ENCODE assay signal across 14 mouse cellular contexts in genomic region chr8:37237306-37237705, GRCm38 (mm10).
A peak's percentile ranks its signal among the peaks of the same experiment; 100 is the strongest.
DNase-seq lines count a peak whose midpoint lies in the region; TF ChIP-seq lines count a peak whose summit lies in the region.
"Had no signal": no experiment of that assay in that cellular context is flagged by ENCODE, and none has a peak within 500 bp of the region (broad histone marks: within the 10 kb centered on the region; RNA-seq: fewer than 3 reads in every experiment).

No protein-coding gene starts in this region.

- peak; percentile 50 to 51 for DNase-seq in cerebellum, postnatal 10 days
- no peak for DNase-seq in cerebellum, adult 9-11 months
- peak; percentile 19 to 21 for DNase-seq in cerebellum, postnatal 36 days
- no peak for DNase-seq in cerebellum, adult 11 months
- DNase-seq in brain, embryonic 14.5 days (ENCODE audit: low read depth): peak; percentile 7
- DNase-seq in right cerebral cortex, postnatal 25 days: no peak
- DNase-seq: adrenal gland, adult 2 months; adrenal gland, postnatal 14 days; embryo, embryonic 11 days; gastrocnemius, postnatal 25 days; heart, adult 18-20 months; heart, postnatal 10 days; heart, postnatal 36 days; kidney, adult 2 months had no signal

- no peak for TF ChIP-seq CTCF in brain, embryonic 14.5 days (IDR thresholded peaks at IDR 0.05; ENCODE audit: borderline replicate concordance, extremely low read depth, insufficient read depth, insufficient read length)

- no peak for TF ChIP-seq POLR2A in brain, embryonic 14.5 days (IDR thresholded peaks at IDR 0.05; ENCODE audit: borderline replicate concordance, extremely low read depth, insufficient read depth, insufficient read length, poor library complexity, severe bottlenecking)

Comparison
In these comparisons a context has a peak if more than half of its experiments do, and no peak if none do; other contexts are left out.
1. DNase-seq: peak in cerebellum, postnatal 10 days (2 of 2), cerebellum, postnatal 36 days (2 of 2) and brain, embryonic 14.5 days (single experiment); none in cerebellum, adult 9-11 months (single experiment), cerebellum, adult 11 months (single experiment) and right cerebral cortex, postnatal 25 days (single experiment).